Mouse (Mus musculus): ENCODE data around the gene Gpalpp1. TPM values are rescaled to one million over a fixed set of nuclear protein-coding genes. Genes with fewer than 3 reads are reported as not detected.

The Gpalpp1 gene
- polyA plus RNA-seq (2015; fragmentation: Nextera tagmentation; extraction: Ambion mirVana), result 10.1 and 10.5 TPM in 2 replicates

- Histone ChIP-seq H3K9ac (peak within 1 kb of the TSS; percentile 91), H3K4me3 (replicated peaks) (peak within 1 kb of the TSS; percentile 95), H3K27ac (peak within 1 kb of the TSS; percentile 92), H3K9me3 (no peaks in the 10 kb centered on the region), H3K36me3 (peaks cover 11% of the 10 kb centered on the region; the same call in 1 of the 2 replicates), H3K4me2 (replicated peaks) (peak within 1 kb of the TSS; percentile 76), H3K27me3 (replicated peaks) (no peaks in the 10 kb centered on the region), H3K4me1 (replicated peaks) (0 out of 2 replicates have a peak, but pooled peaks cover 6% of the 10 kb centered on the region)
- peak; percentile 100 for ATAC-seq
- under 1% methylated on average over 69 of the region's 69 CpGs for WGBS
Observed at GRCm38 (mm10) chr14:76110396-76111221, at the start of gene Gpalpp1, which contains the start of gene Nufip1. Gpalpp1 (minus strand) TSS chr14:76110760. Nufip1 (plus strand) TSS chr14:76110891.

GRCm38 (mm10) chr14:76158192-76158785, 47.7 kb upstream of the Gpalpp1 start:
- H3K4me2 ChIP-seq (replicated peaks), result no peak overlapping the region
- 65% methylated on average over 5 of the region's 5 CpGs for WGBS
- no peaks in the 10 kb centered on the region for H3K9me3 ChIP-seq
- H3K4me3 ChIP-seq (replicated peaks), result no peak overlapping the region
- no peaks in the 10 kb centered on the region for H3K36me3 ChIP-seq
- H3K27ac ChIP-seq, result no peak overlapping the region
- no peak overlapping the region for H3K9ac ChIP-seq
- H3K4me1 ChIP-seq (replicated peaks), result 0 out of 2 replicates have a peak, but pooled peaks cover 2% of the 10 kb centered on the region
- H3K27me3 ChIP-seq (replicated peaks), result no peaks in the 10 kb centered on the region
- ATAC-seq, result no peak

- 21% methylated on average over 6 of the region's 6 CpGs for WGBS
- Histone ChIP-seq H3K9me3 (no peaks in the 10 kb centered on the region), H3K27me3 (replicated peaks) (no peaks in the 10 kb centered on the region), H3K36me3 (no peaks in the 10 kb centered on the region), H3K9ac (no peak overlapping the region), H3K27ac (no peak overlapping the region), H3K4me1 (replicated peaks) (peaks cover 12% of the 10 kb centered on the region; the same call in 1 of the 2 replicates), H3K4me2 (replicated peaks) (no peak overlapping the region; the same call in 1 of the 2 replicates), H3K4me3 (replicated peaks) (no peak overlapping the region)
- no peak for ATAC-seq
Observed at GRCm38 (mm10) chr14:76153828-76154227, 43.3 kb upstream of the Gpalpp1 start.

GRCm38 (mm10) chr14:76153003-76153675, 42.6 kb upstream of the Gpalpp1 start:
- no peak for ATAC-seq
- Histone ChIP-seq H3K27ac (peak overlapping the region; percentile 99), H3K4me3 (replicated peaks) (peak overlapping the region; percentile 77), H3K9ac (peak overlapping the region; percentile 26; the same call in 1 of the 2 replicates), H3K27me3 (replicated peaks) (no peaks in the 10 kb centered on the region), H3K9me3 (no peaks in the 10 kb centered on the region), H3K4me2 (replicated peaks) (peak overlapping the region; percentile 58), H3K36me3 (no peaks in the 10 kb centered on the region), H3K4me1 (replicated peaks) (peaks cover 12% of the 10 kb centered on the region; the same call in 1 of the 2 replicates)
- WGBS, result 9% methylated on average over 24 of the region's 24 CpGs

GRCm38 (mm10) chr14:76152162-76153002, 41.8 kb upstream of the Gpalpp1 start:
- Histone ChIP-seq H3K4me1 (replicated peaks) (peaks cover 12% of the 10 kb centered on the region; the same call in 1 of the 2 replicates), H3K4me3 (replicated peaks) (peak overlapping the region; percentile 77), H3K9ac (peak overlapping the region; percentile 87), H3K36me3 (no peaks in the 10 kb centered on the region), H3K27ac (peak overlapping the region; percentile 99), H3K9me3 (no peaks in the 10 kb centered on the region), H3K4me2 (replicated peaks) (peak overlapping the region; percentile 76), H3K27me3 (replicated peaks) (no peaks in the 10 kb centered on the region)
- under 1% methylated on average over 41 of the region's 41 CpGs for WGBS
- peak; percentile 95 for ATAC-seq

- Histone ChIP-seq H3K27me3 (replicated peaks) (no peaks in the 10 kb centered on the region), H3K36me3 (no peaks in the 10 kb centered on the region), H3K27ac (peak overlapping the region; percentile 99), H3K9me3 (no peaks in the 10 kb centered on the region), H3K4me2 (replicated peaks) (peak overlapping the region; percentile 76), H3K4me3 (replicated peaks) (peak overlapping the region; percentile 77), H3K4me1 (replicated peaks) (peaks cover 12% of the 10 kb centered on the region; the same call in 1 of the 2 replicates), H3K9ac (peak overlapping the region; percentile 87)
- no peak for ATAC-seq
- WGBS, result under 1% methylated on average over 10 of the region's 10 CpGs
Observed at GRCm38 (mm10) chr14:76151820-76152161, 41.2 kb upstream of the Gpalpp1 start.

- Histone ChIP-seq H3K4me3 (replicated peaks) (no peak overlapping the region), H3K4me1 (replicated peaks) (peaks cover 12% of the 10 kb centered on the region; the same call in 1 of the 2 replicates), H3K9me3 (no peaks in the 10 kb centered on the region), H3K27ac (no peak overlapping the region), H3K4me2 (replicated peaks) (no peak overlapping the region), H3K27me3 (replicated peaks) (no peaks in the 10 kb centered on the region), H3K36me3 (no peaks in the 10 kb centered on the region), H3K9ac (no peak overlapping the region)
- no peak for ATAC-seq
- 74% methylated on average over 2 of the region's 2 CpGs for WGBS
Observed at GRCm38 (mm10) chr14:76151011-76151410, 40.5 kb upstream of the Gpalpp1 start.

GRCm38 (mm10) chr14:76150499-76150898, 39.9 kb upstream of the Gpalpp1 start:
- no peak overlapping the region for H3K27ac ChIP-seq
- peaks cover 12% of the 10 kb centered on the region; the same call in 1 of the 2 replicates for H3K4me1 ChIP-seq (replicated peaks)
- WGBS, result 85% methylated on average over 11 of the region's 11 CpGs
- no peaks in the 10 kb centered on the region for H3K27me3 ChIP-seq (replicated peaks)
- H3K9ac ChIP-seq, result no peak overlapping the region
- no peak for ATAC-seq
- no peaks in the 10 kb centered on the region for H3K9me3 ChIP-seq
- H3K36me3 ChIP-seq, result no peaks in the 10 kb centered on the region
- H3K4me3 ChIP-seq (replicated peaks), result no peak overlapping the region
- no peak overlapping the region for H3K4me2 ChIP-seq (replicated peaks)

- WGBS, result 20% methylated on average over 13 of the region's 13 CpGs
- Histone ChIP-seq H3K9ac (0 out of 2 replicates have a peak overlapping the region, but pooled peaks have one; percentile 17), H3K36me3 (no peaks in the 10 kb centered on the region), H3K4me1 (replicated peaks) (peaks cover 12% of the 10 kb centered on the region; the same call in 1 of the 2 replicates), H3K4me3 (replicated peaks) (peak overlapping the region; percentile 22), H3K4me2 (replicated peaks) (peak overlapping the region; percentile 46), H3K27me3 (replicated peaks) (no peaks in the 10 kb centered on the region), H3K27ac (peak overlapping the region; percentile 32; the same call in 1 of the 2 replicates), H3K9me3 (no peaks in the 10 kb centered on the region)
- ATAC-seq, result peak; percentile 60
Observed at GRCm38 (mm10) chr14:76149531-76150179, 39.1 kb upstream of the Gpalpp1 start.

GRCm38 (mm10) chr14:76148294-76148693, 37.7 kb upstream of the Gpalpp1 start:
- WGBS, result 88% methylated on average over 10 of the region's 10 CpGs

GRCm38 (mm10) chr14:76147061-76147460, 36.5 kb upstream of the Gpalpp1 start:
- no peak for ATAC-seq
- H3K4me2 ChIP-seq (replicated peaks), result no peak overlapping the region
- H3K4me1 ChIP-seq (replicated peaks), result peaks cover 7% of the 10 kb centered on the region; the same call in 1 of the 2 replicates
- no peak overlapping the region for H3K4me3 ChIP-seq (replicated peaks)
- H3K36me3 ChIP-seq, result no peaks in the 10 kb centered on the region
- no peak overlapping the region for H3K27ac ChIP-seq
- no peak overlapping the region for H3K9ac ChIP-seq
- 64% methylated on average over 6 of the region's 6 CpGs for WGBS
- H3K9me3 ChIP-seq, result no peaks in the 10 kb centered on the region
- H3K27me3 ChIP-seq (replicated peaks), result no peaks in the 10 kb centered on the region

More at GRCm38 (mm10) chr14:76148294-76148693, 37.7 kb upstream of the Gpalpp1 start:
- H3K9ac ChIP-seq, result no peak overlapping the region
- no peaks in the 10 kb centered on the region for H3K27me3 ChIP-seq (replicated peaks)
- H3K36me3 ChIP-seq, result no peaks in the 10 kb centered on the region
- ATAC-seq, result no peak
- H3K4me3 ChIP-seq (replicated peaks), result no peak overlapping the region
- no peak overlapping the region for H3K4me2 ChIP-seq (replicated peaks)
- no peaks in the 10 kb centered on the region for H3K9me3 ChIP-seq
- peaks cover 10% of the 10 kb centered on the region; the same call in 1 of the 2 replicates for H3K4me1 ChIP-seq (replicated peaks)
- H3K27ac ChIP-seq, result no peak overlapping the region
